Mouse (Mus musculus) liver, embryonic 14.5 days (tissue): ENCODE measurements at regions not wholly inside any gene's neighbourhood (a gene's known extent, or its start where the extent isn't known, plus 50 kb on each side); places are given as distances from the start of the nearest gene placed in this dataset.

Experiments used
- CTCF ChIP-seq: IDR thresholded peaks from 2 replicates; pipeline ENCODE4 v1.5.1; 2016; ENCODE audit warnings: antibody characterized with exemption, low read depth, control low read depth
- EP300 ChIP-seq: IDR thresholded peaks from 2 replicates; pipeline ENCODE4 v1.6.1; 2016; ENCODE audit warnings: antibody characterized with exemption, low read depth

GRCm38 (mm10) chr12:79984025-79984790, 128.6 kb downstream of the Zfp36l1 start:
- TF ChIP-seq EP300, result no peak
- no peak for TF ChIP-seq CTCF
